Mouse (Mus musculus) cerebellum, postnatal 10 days (tissue): ENCODE results near the gene Gm1043.

Source experiments
- DNase-seq, 2 experiments: peaks; one replicate each; pipeline ENCODE4 v3.0.0; 2021; ENCODE audit warnings: mixed read lengths in 2 of 2

The Gm1043 gene

GRCm38 (mm10) chr5:37085241-37085640 is at the start of gene Gm1043:
TSS of gene Gm1043 (plus strand) at chr5:37085370.
- peak; percentile 49 to 60 for DNase-seq

DNA sequence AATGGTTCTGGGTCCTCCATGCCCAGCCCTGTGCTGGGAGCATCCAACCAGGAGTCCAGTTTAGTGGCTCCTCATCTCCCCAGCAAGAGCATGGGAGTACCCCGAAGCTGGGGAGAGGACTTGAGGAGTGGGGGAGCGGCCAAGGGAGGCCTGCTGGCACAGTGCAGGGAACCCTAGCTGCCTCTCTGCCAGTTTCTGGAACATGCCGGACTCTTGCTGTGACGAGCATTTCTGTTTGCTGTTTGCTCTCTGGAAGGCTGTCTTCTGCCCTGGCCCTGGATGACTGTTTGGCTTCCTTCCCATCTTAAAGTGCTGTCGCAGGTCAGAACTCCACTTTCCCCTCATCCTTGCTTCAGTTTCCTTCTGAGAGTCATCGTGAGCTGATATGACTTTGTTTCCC is 49.3 kb upstream of the Gm1043 start:
- peak; percentile 48 to 68 for DNase-seq

- DNase-seq, result no peak
Observed at GRCm38 (mm10) chr5:37036884-37037283, 48.3 kb upstream of the Gm1043 start.

DNA sequence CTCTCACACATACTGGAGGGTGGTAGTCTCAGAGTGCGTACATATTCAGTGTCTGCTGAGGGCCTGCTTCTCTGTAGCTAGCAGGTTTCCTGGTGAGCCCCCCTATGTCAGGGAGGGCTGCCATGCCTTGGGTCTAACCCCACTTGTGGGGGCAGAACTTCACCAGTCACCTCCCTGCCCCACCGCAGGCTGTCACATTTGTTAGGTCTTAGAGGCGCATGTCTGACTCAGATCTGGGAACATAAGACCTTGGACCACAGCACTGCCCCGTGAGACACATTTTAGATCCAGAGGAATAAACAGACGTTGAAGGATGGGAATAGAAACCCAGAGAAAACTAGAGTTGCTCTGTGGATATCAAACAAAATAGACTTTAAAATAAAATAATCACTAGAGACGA is 45.3 kb upstream of the Gm1043 start:
- no peak for DNase-seq

GRCm38 (mm10) chr5:37040711-37041110 is 44.5 kb upstream of the Gm1043 start:
- peak; percentile 40 to 48 for DNase-seq

- DNase-seq, result no peak
Observed at GRCm38 (mm10) chr5:37041651-37042050, 43.5 kb upstream of the Gm1043 start.

DNA sequence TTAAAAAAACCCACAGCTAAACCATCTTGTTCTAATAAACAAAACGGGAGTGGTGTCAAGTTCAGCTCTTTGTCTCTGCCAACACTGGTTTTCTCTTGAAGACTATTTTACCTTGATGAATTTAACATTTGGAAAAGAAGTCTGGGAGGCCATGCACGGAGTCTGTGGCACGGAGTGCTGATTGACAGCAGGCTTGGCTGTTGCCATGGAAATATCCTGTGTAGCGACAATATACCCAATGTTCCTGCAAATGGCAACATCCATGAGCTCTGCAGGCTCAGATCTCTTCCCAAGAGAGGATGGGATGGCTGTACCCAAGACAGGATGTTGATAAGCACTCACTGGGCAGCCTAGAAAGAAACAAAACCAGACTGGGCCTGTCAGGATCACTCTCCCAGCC is 42.2 kb upstream of the Gm1043 start:
- DNase-seq, result no peak

- DNase-seq, result no peak
Observed at GRCm38 (mm10) chr5:37044793-37045192, 40.4 kb upstream of the Gm1043 start.

GRCm38 (mm10) chr5:37045582-37045981 is 39.6 kb upstream of the Gm1043 start:
- DNase-seq, result no peak

DNA sequence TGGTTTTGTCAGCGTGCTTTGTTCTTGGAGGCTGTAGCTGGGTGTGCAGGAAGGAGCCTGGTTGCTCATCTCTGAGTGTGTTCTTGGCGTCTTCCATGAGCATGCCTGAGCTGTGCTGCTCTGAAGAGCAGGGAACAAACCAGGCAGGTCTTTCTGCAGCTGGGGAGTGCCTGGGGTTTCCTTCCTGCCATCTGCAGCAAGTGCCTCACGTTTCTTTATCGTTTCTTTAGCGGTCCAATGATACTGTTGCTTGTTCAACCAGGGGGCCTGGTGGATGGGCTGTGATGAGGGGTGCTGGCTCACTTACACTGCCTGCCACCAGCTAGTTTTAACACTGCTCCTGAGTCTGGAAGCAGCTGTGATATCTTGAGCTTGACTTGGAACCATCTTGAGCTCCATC is 38.4 kb upstream of the Gm1043 start:
- DNase-seq, result no peak

DNA sequence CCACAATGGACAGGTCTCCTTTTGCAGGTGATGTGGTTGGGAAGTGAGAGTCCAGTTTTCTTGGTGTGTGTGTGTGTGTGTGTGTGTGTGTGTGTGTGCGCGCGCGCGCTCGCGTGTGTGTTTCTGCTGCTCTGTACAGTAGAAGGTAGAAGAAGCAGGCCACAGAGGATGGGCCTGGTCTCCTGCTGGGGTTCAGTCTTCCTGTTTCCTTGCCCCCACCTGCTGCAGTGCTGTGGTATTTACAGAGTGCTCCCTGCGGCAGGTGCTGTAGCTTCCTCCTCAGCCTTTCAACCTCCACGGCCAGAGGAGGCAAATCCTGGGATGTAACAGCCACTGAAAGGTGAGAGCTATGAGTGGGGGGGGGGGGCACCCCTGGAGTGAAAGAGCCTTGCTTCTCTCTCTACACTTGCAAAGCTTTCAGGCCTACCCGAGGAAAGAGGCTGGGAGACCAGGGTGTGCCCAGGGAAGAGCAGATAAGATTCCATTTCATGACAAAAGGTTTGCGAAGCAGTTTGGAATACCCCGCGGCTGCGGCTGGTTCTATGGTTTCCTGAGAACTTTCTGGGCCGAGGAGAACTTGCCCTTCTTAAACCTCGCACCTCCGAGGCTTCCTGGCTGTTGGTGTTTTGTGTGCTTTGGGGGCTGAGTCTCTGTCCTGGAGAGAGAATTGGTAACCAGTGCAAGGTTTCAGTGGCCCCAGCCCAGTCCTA is 37.8 kb upstream of the Gm1043 start:
- no peak for DNase-seq

- no peak for DNase-seq
Observed at GRCm38 (mm10) chr5:37047992-37048391, 37.2 kb upstream of the Gm1043 start.

DNA sequence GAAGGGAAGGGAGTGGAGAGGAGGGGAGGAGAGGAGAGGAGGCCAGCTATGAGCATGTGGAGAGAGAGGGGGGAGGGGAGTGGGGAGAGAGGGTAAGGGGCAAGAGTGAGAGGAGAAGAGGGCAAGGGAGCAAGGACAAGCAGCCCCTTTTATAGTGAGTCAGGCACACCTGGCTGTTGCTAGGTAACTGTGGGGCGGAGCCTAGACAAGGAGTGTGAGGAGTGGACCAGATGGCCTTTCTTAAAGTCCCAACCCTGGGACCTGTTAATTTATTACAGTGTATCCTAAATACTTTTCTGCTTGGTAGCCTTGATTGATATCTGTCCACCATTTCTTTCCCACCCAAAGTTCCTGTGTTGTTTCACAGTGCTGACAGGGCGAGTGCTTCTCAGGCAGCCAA is 36.1 kb upstream of the Gm1043 start:
- DNase-seq, result no peak

DNA sequence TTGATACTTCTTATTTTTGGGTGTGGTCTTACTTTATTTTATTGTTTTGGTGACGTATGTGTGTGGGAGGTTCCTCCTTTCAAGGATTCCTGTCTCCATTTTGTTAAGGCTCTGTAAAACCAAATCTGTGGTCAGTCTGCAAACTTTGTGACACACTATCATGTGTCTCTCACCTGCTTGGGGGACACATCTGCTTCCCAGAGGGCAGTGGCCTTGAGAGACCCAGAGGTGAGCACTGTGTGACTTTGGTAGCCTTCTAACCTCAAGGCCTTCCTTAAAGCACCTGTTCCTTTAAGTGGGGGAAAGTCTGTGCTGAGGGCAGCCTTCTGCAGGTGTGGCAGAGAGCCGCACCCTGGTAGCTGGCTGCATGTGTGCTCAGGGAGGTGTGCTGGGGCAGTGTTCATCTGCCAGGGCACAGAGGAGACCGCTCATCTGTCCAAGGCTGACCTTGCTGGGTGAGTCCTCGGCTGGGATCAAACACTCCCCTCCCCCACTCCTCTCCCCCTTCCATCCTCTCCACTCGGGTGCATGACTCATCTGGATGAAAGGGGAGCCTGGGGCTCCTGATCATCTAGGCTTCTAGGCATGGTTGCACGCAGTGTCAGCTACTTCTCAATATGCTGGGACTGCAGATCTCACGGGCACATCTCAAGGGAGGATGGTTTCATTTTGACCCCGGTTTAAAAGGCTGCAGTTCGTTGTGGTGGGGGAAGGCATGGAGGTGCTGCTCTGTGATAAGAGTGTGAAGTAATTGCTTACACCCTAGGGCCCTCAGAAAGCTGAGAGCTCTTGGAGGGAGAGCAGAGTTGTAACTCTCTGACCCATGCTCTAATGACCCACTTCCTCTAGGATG is 34.4 kb upstream of the Gm1043 start:
- DNase-seq, result no peak

GRCm38 (mm10) chr5:37051374-37052100 is 33.6 kb upstream of the Gm1043 start:
- DNase-seq, result no peak

DNA sequence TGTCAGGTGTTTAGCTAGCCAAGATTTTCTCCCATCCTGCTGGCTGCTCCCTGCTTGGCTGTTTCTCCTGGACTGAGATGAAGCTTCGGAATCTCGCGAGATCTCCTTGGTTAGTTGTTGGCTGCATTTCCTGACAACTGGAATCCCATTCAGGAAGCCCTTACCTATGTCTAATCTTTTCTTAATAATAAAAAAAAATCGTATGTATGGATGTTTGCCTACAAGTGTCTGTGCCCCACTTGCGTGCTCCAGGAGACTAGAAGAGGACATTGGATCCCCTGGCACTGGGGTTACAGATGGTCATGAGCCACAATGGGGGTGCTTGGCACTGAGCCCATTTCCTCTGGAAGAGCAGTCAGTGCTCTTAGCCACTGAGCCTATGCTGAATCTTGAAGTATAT is 32.3 kb upstream of the Gm1043 start:
- DNase-seq, result peak; percentile 93

DNA sequence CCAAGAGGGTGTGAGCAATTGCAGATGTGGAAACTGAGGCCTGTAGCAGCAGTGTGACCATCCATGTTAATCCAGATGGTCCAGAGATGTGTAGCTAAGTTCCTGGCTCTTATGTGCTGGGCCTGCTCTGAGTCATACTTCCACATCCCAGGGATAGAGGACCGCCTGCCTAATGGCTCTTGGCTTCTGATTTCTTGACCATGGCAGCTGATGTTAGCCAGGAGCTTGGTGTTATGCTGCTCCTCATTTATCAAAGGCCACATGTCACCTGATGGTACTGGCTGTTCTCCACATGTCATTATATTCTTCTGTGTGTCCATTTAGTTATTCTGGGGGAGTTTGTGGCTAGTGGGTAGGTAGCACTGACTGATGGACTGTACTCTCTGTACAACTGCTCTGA is 29.4 kb upstream of the Gm1043 start:
- DNase-seq, result no peak

- DNase-seq, result no peak
Observed at GRCm38 (mm10) chr5:37056471-37056870, 28.7 kb upstream of the Gm1043 start.

GRCm38 (mm10) chr5:37061612-37062011 is 23.6 kb upstream of the Gm1043 start:
- no peak for DNase-seq

DNA sequence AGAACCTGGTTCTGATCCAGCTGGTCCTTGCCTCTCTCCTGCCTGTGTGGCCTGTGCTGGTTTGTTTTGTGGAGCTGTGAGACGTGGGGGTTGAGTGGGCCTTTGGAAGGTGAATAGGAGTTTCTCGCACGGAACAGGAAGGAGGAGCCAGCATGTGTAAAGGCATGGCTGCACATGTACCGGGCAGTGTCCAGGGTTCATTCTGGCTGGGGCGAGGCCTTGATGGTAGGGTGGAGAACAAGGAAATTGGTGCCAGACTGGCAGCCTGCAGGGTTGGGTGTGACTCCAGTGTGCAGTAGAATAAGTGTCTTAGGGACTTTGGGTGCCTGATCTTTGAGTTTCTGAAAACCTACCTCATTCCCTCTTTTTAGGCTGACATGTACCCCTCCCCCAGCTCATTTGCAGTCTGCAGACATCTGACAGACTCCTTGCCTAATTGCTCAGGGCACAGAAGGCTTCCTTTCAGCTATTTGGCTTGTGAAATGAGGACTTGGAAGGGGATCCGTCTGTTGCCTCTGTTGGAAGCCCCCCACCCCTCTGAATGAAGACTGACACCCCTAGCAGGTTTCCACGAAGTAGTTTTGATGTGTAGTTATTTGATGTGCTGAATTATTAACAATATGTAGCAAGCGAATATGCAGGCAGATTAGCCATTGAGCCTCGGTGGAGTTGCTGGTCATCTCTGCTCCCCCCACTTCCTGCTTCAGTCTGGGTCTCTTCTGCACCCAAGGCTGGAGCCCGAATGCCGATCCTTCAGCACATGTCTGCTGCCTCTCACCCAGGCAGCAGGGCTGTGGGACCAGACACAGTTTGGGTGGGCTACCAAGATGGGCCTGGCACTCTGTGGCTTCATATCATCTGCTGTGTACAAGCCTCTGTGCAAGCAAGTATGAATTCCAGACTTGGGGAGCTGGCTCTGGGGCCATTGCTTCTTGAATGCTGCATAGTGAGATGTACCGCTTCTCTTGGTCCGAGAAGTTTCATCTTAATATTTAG is 20.4 kb upstream of the Gm1043 start:
- DNase-seq, result peak; percentile 72 to 77

GRCm38 (mm10) chr5:37066703-37067568 is 18.2 kb upstream of the Gm1043 start:
- no peak for DNase-seq
